Mouse (Mus musculus) heart, embryonic 13.5 days (tissue): ENCODE results near the gene Espnl. TPM values are rescaled to one million over a fixed set of nuclear protein-coding genes. Genes with fewer than 3 reads are reported as not detected.
A peak's percentile ranks its signal among the peaks of the same experiment; 100 is the strongest.

Source experiments
- ATAC-seq: fragments of 200-750 bp; cut with Nextera tagmentation; 2 replicates; pipeline ENCODE4 v1.8.0; 2017; ENCODE audit warnings: moderate TSS enrichment; ENCODE audit not compliant: insufficient number of reproducible peaks, low FRiP score, low TSS enrichment; ENCODE audit errors: extremely low read depth
- H3K27ac ChIP-seq: fragments of 300-500 bp; sonication (generic); replicated peaks from 2 replicates; pipeline ENCODE4 v1.5.1; 2015; ENCODE audit warnings: moderate library complexity, mild to moderate bottlenecking, inconsistent platforms
- H3K27me3 ChIP-seq: fragments of 300-500 bp; sonication (generic); replicated peaks from 2 replicates; pipeline ENCODE4 v1.6.1; 2015; ENCODE audit warnings: mild to moderate bottlenecking, inconsistent platforms
- H3K36me3 ChIP-seq: fragments of 300-500 bp; sonication (generic); 2 replicates; pipeline ENCODE4 v1.6.1; 2015; ENCODE audit warnings: mild to moderate bottlenecking, inconsistent platforms
- H3K4me1 ChIP-seq: fragments of 300-500 bp; sonication (generic); 2 replicates; pipeline ENCODE4 v1.6.1; 2015; ENCODE audit warnings: inconsistent platforms
- H3K4me2 ChIP-seq: fragments of 300-500 bp; sonication (generic); 2 replicates; pipeline ENCODE4 v1.6.1; 2015; ENCODE audit warnings: inconsistent platforms, mild to moderate bottlenecking, moderate library complexity
- H3K4me3 ChIP-seq: fragments of 300-500 bp; sonication (generic); 2 replicates; pipeline ENCODE4 v1.5.1; 2015; ENCODE audit warnings: moderate library complexity, mild to moderate bottlenecking, inconsistent platforms
- H3K9ac ChIP-seq: fragments of 300-500 bp; sonication (generic); 2 replicates; pipeline ENCODE4 v1.6.1; 2015; ENCODE audit warnings: inconsistent platforms, mild to moderate bottlenecking, moderate library complexity
- H3K9me3 ChIP-seq: fragments of 300-500 bp; sonication (generic); 2 replicates; pipeline ENCODE4 v1.6.1; 2016; ENCODE audit warnings: inconsistent platforms
- WGBS: fragments of 180-500 bp; shearing (Covaris S2); methylation state at CpG from one replicate; pipeline ENCODE4 v1.1.7; 2015; ENCODE audit warnings: mixed read lengths; 5-methylcytosine and 5-hydroxymethylcytosine counted together
- polyA plus RNA-seq: library from polyadenylated mRNA; unstranded; fragments of >200 nt; fragmentation: Nextera tagmentation; extraction: Ambion mirVana; gene quantifications from 2 replicates; pipeline ENCODE4 v1.2.1, GENCODE M21; 2015

Gene Espnl
- polyA plus RNA-seq, 1 experiment from 2014 or later = 0.07 TPM

- Histone ChIP-seq H3K4me3 (no peak overlapping the region), H3K9ac (no peak overlapping the region), H3K4me1 (peaks cover 26% of the 10 kb centered on the region), H3K27me3 (no peaks in the 10 kb centered on the region), H3K36me3 (peaks cover 95% of the 10 kb centered on the region), H3K4me2 (no peak overlapping the region), H3K9me3 (no peaks in the 10 kb centered on the region), H3K27ac (no peak overlapping the region)
- no peak for ATAC-seq
- 86% methylated on average over 4 of the region's 4 CpGs for WGBS
Measured at GRCm38 (mm10) chr1:91381091-91381471, 59.2 kb downstream of the Espnl start.

- Histone ChIP-seq H3K4me2 (no peak overlapping the region), H3K36me3 (peaks cover 96% of the 10 kb centered on the region), H3K9me3 (no peaks in the 10 kb centered on the region), H3K9ac (no peak overlapping the region), H3K27ac (no peak overlapping the region), H3K4me3 (no peak overlapping the region), H3K4me1 (peaks cover 8% of the 10 kb centered on the region; the same call in 1 of the 2 replicates), H3K27me3 (no peaks in the 10 kb centered on the region)
- ATAC-seq = no peak
- 92% methylated on average over 5 of the region's 5 CpGs for WGBS
Measured at GRCm38 (mm10) chr1:91390369-91390768, 68.5 kb downstream of the Espnl start.

- H3K4me1 ChIP-seq = peaks cover 28% of the 10 kb centered on the region
- no peak for ATAC-seq
- peak overlapping the region; percentile 94 for H3K4me3 ChIP-seq
- under 1% methylated on average over 12 of the region's 12 CpGs for WGBS
- H3K9ac ChIP-seq = peak overlapping the region; percentile 97
- H3K27me3 ChIP-seq = peaks cover 13% of the 10 kb centered on the region
- no peaks in the 10 kb centered on the region for H3K9me3 ChIP-seq
- peak overlapping the region; percentile 86 for H3K4me2 ChIP-seq
- peak overlapping the region; percentile 91 for H3K27ac ChIP-seq
- H3K36me3 ChIP-seq = peaks cover 35% of the 10 kb centered on the region
Measured at GRCm38 (mm10) chr1:91397927-91398259, 76.0 kb downstream of the Espnl start.

Other genes with a start within 250 kb of the Espnl start
- gene Rbm44, start 177.0 kb upstream of the Espnl start, polyA plus RNA-seq = 2.1 and 2.3 TPM in 2 replicates
- gene Ramp1, start 142.3 kb upstream of the Espnl start, polyA plus RNA-seq = 25.8 and 31.3 TPM in 2 replicates
- 61.2 and 64.8 TPM in 2 replicates for gene Ube2f, start 71.8 kb upstream of the Espnl start, polyA plus RNA-seq
- gene Scly, start 23.7 kb upstream of the Espnl start, polyA plus RNA-seq = 12.6 and 15.9 TPM in 2 replicates
- gene Klhl30, start 28.9 kb downstream of the Espnl start, polyA plus RNA-seq = 43.7 and 48.6 TPM in 2 replicates
- 1.3 and 1.8 TPM in 2 replicates for gene Erfe, start 44.4 kb downstream of the Espnl start, polyA plus RNA-seq
- 92.0 and 107 TPM in 2 replicates for gene Ilkap, start 76.7 kb downstream of the Espnl start, polyA plus RNA-seq
- 61.5 and 70.9 TPM in 2 replicates for gene Hes6, start 92.0 kb downstream of the Espnl start, polyA plus RNA-seq
- gene Per2, start 137.2 kb downstream of the Espnl start, polyA plus RNA-seq = 2.7 and 3.1 TPM in 2 replicates
- gene Traf3ip1, start 172.6 kb downstream of the Espnl start, polyA plus RNA-seq = 3.8 and 4.3 TPM in 2 replicates
- gene Asb1, start 218.5 kb downstream of the Espnl start, polyA plus RNA-seq = 5.3 and 5.5 TPM in 2 replicates